Mouse (Mus musculus) testis, adult 2 months (tissue): ENCODE data around the gene Tmbim7.

Experiments used
- CTCF ChIP-seq: fragments of 200-500 bp; IDR thresholded peaks from 2 replicates; pipeline ENCODE4 v1.5.1; 2012; ENCODE audit warnings: low read depth, mild to moderate bottlenecking, inconsistent platforms, low read length, moderate library complexity; ENCODE audit not compliant: control insufficient read depth, insufficient read depth, insufficient replicate concordance
- POLR2A ChIP-seq: fragments of 200-500 bp; IDR thresholded peaks from 2 replicates; pipeline ENCODE4 v1.6.1; 2012; ENCODE audit warnings: low read depth, mild to moderate bottlenecking, inconsistent platforms, low read length, moderate library complexity; ENCODE audit not compliant: control insufficient read depth

GRCm38 (mm10) chr5:3633951-3634350, 17.0 kb upstream of the Tmbim7 start:
- TF ChIP-seq CTCF (no peak), POLR2A (no peak)
